Mouse (Mus musculus) testis, adult 2 months (tissue): ENCODE measurements around the gene Rad51c.

Source experiments
- CTCF ChIP-seq: fragments of 200-500 bp; IDR thresholded peaks from 2 replicates; pipeline ENCODE4 v1.5.1; 2012; ENCODE audit warnings: low read depth, mild to moderate bottlenecking, inconsistent platforms, low read length, moderate library complexity; ENCODE audit not compliant: control insufficient read depth, insufficient read depth, insufficient replicate concordance
- POLR2A ChIP-seq: fragments of 200-500 bp; IDR thresholded peaks from 2 replicates; pipeline ENCODE4 v1.6.1; 2012; ENCODE audit warnings: low read depth, mild to moderate bottlenecking, inconsistent platforms, low read length, moderate library complexity; ENCODE audit not compliant: control insufficient read depth

DNA sequence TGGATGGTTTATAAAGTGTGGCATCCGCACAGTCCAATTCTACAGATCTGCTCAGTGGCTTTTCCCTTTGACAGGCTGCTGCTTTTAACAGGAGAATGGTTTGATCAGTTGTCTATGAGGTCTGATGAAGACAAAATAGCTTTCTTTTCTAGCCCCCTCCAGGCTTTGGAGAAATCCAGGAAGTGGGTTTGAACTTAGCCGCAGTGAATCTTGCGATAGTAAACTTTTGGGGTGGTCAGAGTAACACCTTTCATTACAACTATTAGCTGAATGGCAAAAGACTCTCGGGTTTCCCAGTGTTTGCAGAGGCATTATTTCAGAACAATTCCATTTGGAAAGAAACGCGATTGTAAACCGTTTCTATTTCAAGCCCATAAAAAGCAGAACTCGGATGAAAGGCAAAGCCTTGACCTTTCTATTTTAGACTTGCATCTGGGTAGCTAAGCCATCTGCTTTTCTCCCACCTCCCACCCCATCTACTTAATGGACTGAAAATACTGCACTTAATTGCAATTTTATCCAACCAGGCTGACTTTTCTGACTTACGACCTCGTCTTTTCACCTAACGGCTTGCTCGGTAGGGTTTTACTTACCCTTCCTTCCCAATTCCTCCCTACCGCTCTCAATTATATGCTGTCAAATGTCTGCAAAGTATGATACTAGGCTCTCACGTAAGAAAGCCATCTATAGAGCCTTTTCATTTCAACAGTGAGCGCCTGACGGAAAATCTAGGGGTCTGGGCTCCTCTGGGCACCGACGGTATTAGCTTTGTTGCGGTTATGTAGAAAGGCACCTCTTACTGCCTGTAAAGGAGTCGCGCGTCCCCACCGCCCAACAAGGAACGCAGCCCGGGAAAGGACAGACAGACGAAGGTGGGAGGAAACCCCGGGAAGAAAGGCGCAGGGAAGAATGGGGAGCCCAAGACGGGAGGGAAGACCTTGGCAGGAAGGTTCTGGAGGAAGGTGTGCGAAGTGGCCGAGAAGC is 47.1 kb downstream of the Rad51c start:
- TF ChIP-seq CTCF (no peak), POLR2A (no peak)
